Mouse (Mus musculus): ENCODE measurements at regions not wholly inside any gene's neighbourhood (a gene's known extent, or its start where the extent isn't known, plus 50 kb on each side); places are given as distances from the start of the nearest gene placed in this dataset.

- TF ChIP-seq CTCF (IDR thresholded peaks at IDR 0.05; ENCODE audit: control insufficient read depth, insufficient read depth, insufficient replicate concordance, low read depth, low read length) (no peak), POLR2A (IDR thresholded peaks at IDR 0.05; ENCODE audit: control insufficient read depth, low read depth, low read length) (no peak)
Measured at GRCm38 (mm10) chr13:53642557-53642956, 169.7 kb upstream of the Msx2 start.
